Mouse (Mus musculus) mature B cell (primary cell): ENCODE results near the gene Fam205a1.
"Not testable (repeated sequence)": the region's sequence is repeated elsewhere in the genome, so short reads cannot be mapped to it uniquely, and the experiment has no call there.

Source experiments
- in situ Hi-C: fragments of 300-500 bp; cut with MboI; formaldehyde crosslinking; loops from 2 replicates; pipeline ENCODE4 v1.14.3; 2019

The Fam205a1 gene

DNA sequence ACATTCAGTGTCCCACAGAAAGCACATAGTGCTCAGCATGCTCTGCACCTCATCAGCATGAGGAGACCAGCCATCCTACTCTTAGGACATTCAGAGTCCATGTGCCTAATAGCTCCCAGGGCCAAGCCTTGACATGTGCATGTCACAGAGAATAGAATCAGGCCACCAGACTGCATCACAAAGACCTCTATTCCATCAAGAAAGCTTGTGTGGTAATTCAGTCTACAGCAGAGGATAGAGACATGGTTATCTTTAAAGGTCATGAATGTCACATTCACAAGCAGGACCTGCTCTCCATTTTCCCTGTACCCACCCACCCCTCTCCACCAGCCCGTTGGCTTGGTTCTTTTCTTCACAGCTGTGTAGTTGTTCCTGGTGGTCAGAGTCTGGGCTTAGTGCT is at the start of gene Fam205a1:
Gene Fam205a1, minus strand, starts transcription at position 101 of the 400 bp plus-strand sequence.
- in situ Hi-C loops = not testable (repeated sequence)

GRCm38 (mm10) chr4:42902730-42903129 is 49.0 kb upstream of the Fam205a1 start:
- in situ Hi-C loops = no loop called here

GRCm38 (mm10) chr4:42902174-42902573 is 48.5 kb upstream of the Fam205a1 start:
- in situ Hi-C loops = no loop called here

DNA sequence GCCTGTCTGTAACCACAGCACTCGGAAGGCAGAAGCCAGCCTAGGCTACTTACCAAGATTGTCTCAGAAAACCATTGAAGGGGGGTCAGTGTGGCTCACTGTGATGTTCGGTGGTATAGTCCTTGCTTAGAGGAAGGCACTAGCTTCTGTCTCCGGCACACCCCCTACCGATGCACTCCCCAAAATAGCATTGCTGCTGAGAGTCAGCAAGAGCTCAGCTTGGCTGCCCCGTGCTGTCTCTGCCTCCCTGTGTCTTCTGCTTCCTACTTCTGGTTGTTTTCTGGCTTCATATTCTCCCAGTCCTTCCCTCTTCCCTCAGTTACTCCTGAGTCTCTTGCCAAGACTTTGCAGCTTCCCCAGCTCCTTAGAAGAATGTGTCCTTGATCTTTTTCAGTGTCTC is 47.2 kb upstream of the Fam205a1 start:
- in situ Hi-C loops = no loop called here

GRCm38 (mm10) chr4:42898914-42899313 is 45.2 kb upstream of the Fam205a1 start:
- in situ Hi-C loops = no loop called here

GRCm38 (mm10) chr4:42895118-42895517 is 41.4 kb upstream of the Fam205a1 start:
- in situ Hi-C loops = no loop called here

- in situ Hi-C loops = no loop called here
Observed at GRCm38 (mm10) chr4:42891176-42891575, 37.5 kb upstream of the Fam205a1 start.

DNA sequence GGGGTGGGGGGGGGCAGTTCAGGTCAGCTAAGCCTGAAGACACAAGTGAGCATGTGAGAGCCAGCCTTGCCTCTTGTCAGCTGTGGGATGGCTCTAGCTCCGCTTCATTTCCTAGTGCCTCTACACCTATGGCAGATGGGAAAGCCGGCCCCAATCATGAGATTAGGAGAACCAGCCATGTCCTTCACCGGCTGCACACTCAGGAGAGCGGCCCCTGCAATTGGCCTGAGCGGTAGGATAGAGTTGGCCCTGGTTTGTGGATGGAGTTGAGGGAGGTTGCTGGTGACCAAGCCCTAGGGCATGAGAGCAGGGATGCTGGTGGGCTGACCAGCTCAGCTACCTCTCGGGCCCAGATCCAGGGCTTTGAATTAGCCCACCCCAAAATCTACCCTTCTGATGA is 35.1 kb upstream of the Fam205a1 start:
- in situ Hi-C loops = no loop called here

DNA sequence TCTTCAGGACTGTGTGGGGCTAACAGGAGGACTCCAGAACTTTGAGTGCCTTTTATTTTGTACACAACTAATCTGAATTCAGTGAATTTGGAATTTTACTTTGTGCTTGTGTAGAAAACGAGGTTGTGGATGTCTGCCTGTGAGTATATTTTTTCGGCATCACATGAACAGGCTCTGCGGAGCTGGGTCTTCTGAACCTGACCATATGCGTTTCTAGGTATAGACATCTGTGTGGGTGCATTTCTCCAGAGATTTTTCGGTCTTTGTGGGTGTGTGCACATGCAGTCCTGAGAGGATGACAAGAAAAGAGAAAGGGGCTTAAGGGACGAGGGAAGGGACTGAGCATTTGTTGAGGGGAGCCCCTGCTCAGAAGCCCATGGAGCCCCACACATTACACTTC is 33.2 kb upstream of the Fam205a1 start:
- in situ Hi-C loops = no loop called here

GRCm38 (mm10) chr4:42880677-42880948 is 26.9 kb upstream of the Fam205a1 start:
- in situ Hi-C loops = no loop called here

DNA sequence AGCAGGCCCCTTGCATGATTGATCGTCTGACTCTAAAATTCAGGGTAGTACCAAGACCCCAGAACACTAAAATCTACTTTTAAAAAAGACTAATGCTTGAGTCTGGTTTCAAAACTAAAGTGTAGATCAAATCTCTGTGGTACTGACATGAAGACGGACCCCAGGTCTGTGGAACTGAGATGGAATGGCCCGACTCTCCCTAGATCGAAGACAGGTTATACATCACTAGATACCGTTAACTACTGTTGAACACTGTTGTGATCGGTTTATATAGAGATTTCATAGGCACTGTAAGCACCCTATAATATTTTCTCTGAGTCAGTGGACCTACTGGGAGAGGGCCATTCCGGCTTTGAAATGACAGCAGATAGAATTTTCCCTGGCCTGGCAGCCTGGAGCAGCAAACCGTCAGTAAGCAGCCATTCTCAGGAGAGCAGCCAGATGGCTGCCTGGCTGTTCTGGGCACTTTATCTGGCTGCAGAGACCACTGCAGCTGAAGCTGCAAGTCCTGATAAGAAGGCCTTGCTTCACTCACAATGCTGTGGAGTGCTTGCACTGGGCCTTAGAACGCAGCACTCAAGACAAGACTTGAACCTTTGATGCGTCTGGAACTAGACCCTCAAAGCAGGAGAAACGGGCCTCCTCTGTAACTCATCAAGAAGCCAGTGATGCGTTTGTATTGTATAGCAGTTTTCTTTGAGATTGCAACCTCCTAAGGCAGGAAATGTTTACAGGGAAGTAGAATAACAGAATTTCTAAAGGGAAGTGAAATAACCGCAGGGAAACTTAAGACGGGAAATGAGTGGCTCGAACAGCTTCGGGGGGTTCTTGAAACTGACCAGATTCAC is 26.4 kb upstream of the Fam205a1 start:
- in situ Hi-C loops = no loop called here

GRCm38 (mm10) chr4:42877657-42878056 is 24.0 kb upstream of the Fam205a1 start:
- in situ Hi-C loops = no loop called here

DNA sequence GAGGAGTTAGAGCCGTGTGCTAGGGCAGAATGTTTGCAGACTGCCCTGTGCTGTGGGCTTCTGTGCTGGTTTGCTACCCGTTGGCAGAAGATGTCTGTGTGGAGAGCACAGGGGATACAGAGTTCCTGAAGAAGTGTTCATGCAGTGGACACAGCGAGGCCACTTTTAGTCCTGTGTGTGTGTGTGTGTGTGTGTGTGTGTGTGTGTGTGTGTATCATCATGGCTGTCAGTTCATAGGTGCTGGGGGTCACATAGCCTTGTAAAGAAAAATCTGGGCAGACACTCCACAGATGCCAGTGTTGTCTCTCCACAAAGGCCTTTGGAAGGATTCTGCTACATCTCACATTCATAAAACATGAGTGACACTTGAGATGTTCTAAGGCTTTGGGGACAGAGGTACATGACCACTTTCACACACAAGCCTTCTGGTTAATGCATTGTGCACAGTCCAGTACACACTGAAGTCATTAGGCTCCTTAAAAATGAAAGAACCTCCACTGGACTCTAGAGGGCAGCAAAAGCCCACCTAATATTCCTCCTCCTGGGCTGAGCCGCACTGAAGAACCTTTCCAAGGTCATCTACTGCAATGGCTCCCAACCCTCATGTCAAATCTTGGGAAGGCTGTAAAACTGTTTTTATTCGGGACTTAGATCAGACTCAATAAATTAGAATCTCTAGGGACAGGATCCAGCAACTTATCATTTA is 23.1 kb upstream of the Fam205a1 start:
- in situ Hi-C loops = no loop called here

DNA sequence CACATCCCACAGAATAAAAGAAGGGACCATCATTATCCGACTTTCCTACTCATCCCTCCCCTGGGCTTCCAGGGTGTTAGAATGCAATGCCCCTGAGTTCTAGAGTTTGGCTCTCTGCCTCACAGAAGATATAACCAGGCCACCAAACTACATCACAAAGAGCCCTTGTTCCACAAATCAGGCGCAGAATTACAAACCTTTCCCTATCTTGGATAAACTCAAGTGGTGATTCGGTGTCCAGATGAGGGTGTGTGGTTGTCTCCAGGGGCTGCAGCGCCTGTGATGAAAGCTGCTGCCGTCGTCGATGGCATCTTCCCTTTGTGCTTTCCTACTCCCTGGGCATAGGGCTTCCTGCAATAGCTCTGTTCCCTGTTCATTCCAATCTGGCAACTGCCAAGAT is 20.4 kb upstream of the Fam205a1 start, which contains the start of gene Fam205c:
Gene Fam205c, minus strand, starts transcription at position 101 of the 400 bp plus-strand sequence.
- in situ Hi-C loops = no loop called here

DNA sequence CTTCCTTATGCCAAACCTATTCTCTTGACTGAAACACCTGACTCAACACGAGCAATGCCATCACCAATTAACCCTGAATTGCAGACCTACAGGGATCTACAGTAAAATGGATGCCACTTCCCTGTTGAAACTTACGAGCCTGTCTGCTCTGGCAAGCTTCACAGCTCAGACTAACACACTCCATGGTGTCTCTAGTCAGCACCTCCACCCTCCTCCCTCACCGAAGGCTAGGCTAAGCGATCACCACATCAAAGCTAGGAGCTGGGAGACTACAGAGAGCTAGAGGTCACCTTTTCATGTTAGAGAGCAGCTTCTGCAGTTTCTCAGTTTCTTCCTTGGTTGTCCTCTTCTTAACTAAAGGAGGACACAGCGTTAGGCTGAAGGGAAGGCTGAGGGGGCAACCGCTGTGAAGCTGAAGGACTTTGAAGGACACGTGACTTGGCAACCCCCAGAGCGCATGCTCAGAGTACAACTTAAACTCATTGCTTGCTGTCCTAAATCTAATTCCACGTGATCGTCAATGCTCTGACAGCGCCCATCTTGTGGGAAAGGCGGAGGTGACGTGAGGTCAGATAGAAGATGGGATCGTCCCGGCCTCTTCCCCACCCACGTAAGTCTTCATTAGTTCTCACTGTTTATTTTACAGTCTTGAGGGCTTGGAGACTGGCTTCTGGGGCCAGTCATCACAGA is 19.2 kb upstream of the Fam205a1 start:
- in situ Hi-C loops = no loop called here

DNA sequence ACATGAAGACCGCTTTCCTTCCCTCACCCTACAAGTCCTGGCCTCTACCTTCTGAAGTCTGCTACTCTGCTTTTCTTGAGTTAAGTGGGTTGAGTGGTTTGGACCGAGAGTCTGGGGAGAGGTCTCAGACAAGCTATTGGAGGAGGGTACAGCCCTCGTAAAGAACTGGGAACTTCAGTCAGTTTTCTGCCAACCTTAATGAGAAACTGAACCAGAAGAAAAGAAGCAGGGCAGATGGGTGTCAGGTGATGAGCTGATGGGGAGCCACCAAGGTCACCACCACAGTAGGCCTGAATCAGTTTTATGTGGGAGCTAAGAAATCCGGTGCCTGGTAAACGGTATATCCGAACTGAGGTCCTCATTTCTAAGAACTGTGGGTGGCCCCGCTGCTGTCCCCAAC is 18.5 kb upstream of the Fam205a1 start:
- in situ Hi-C loops = no loop called here

DNA sequence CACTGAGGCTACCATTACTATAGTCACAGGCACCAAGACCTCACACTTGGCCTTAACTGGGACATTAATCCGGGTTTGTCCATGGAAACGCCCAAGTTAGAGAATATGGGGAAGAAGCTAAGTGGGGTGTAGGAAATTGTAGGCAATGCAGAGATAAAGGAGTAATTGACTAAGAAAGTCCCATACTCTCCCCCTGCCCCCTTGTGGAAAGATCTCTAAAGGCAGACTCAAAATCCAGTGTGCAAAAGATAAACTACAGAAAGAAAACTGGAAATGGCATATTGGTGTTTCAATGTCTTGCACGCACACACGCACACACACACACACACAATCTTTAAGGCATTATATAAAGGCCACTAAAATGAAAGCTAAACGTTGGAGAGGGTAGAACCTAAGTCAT is 17.1 kb upstream of the Fam205a1 start:
- in situ Hi-C loops = no loop called here

DNA sequence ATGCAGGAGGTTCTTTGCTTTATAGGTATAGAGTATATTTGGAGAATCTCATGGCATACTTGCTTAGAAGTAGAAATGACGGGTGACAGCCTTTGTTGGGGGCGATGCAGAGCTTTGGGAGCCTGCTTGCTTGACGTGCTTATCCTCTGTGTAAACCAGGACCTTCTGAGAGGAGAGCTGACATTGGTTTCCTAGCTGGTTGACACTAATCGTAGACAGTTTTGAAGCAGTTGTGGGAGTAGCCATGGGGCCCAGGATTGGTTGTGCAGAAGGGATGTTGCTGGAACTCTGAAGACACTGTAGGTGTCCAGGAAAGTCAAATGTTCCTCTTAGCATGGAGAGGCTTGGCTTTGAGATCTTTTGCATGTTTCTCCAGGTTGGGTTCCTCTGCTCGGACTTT is 14.5 kb upstream of the Fam205a1 start:
- in situ Hi-C loops = no loop called here

DNA sequence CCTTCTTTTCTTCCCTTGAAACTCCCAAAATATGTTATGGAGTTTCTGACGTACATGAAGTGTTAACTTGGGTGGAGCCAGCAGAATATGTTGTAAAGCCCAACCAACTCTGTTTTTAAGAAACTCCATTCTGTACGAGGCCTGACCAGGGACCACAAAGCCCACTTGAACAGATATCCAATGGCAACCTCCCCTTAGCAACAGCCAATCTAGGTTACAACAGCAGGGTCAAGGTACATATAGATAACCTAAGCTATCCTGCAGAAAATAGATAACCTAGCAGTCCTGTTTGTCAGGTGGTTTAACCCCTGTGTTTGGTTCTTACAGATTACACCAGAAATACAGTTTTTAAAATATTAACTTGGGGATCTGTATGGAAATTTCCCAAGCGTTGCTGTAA is 13.7 kb upstream of the Fam205a1 start:
- in situ Hi-C loops = no loop called here

- in situ Hi-C loops = not testable (repeated sequence)
Observed at GRCm38 (mm10) chr4:42863487-42863886, 9.8 kb upstream of the Fam205a1 start.

- in situ Hi-C loops = not testable (repeated sequence)
Observed at GRCm38 (mm10) chr4:42860483-42860882, 6.8 kb upstream of the Fam205a1 start.

DNA sequence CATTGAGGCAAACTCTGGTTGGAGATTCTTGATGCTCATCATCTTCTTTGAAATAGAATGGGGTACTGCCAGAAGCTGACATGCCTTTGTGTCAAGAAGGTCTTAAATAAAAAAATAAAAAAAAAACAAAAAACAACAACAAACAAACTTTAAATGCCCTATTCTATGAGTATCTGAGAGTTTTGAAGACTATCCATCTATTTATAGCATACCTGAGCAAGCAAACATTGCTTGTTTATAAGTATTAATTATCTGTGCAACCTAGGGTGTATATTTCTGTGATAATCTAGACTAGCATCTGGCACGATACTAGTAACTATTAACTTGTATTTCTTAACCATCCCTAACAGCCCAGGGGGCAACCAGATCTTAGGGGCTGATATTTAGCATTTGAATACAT is 3.0 kb upstream of the Fam205a1 start, which contains the start of gene Gm12394:
Gene Gm12394, minus strand, starts transcription at position 101 of the 400 bp plus-strand sequence.
- in situ Hi-C loops = not testable (repeated sequence)
